Mouse (Mus musculus) embryonic facial prominence, embryonic 14.5 days (tissue): ENCODE data around the gene Fyn. TPM values are rescaled to one million over a fixed set of nuclear protein-coding genes. Genes with fewer than 3 reads are reported as not detected.

Experiments used
- ATAC-seq: fragments of 200-750 bp; cut with Nextera tagmentation; 2 replicates; pipeline ENCODE4 v1.8.0; 2017; ENCODE audit warnings: low read depth, moderate number of reproducible peaks, moderate TSS enrichment
- DNase-seq: peaks from one replicate; pipeline ENCODE4 v3.0.0-alpha.2; 2015; ENCODE audit warnings: low spot score
- H3K27ac ChIP-seq: fragments of 300-500 bp; sonication (generic); replicated peaks from 2 replicates; pipeline ENCODE4 v1.5.1; 2014; ENCODE audit warnings: low read depth, mild to moderate bottlenecking, low read length, moderate library complexity
- H3K27me3 ChIP-seq: fragments of 300-500 bp; sonication (generic); replicated peaks from 2 replicates; pipeline ENCODE4 v1.6.1; 2014; ENCODE audit warnings: low read length; ENCODE audit not compliant: control insufficient read depth, insufficient read depth
- H3K36me3 ChIP-seq: fragments of 300-500 bp; sonication (generic); 2 replicates; pipeline ENCODE4 v1.6.1; 2014; ENCODE audit warnings: low read length, mixed read lengths; ENCODE audit not compliant: control insufficient read depth, insufficient read depth
- H3K4me1 ChIP-seq: fragments of 300-500 bp; sonication (generic); 2 replicates; pipeline ENCODE4 v1.6.1; 2014; ENCODE audit warnings: antibody characterized with exemption, low read length; ENCODE audit not compliant: control insufficient read depth, insufficient read depth
- H3K4me2 ChIP-seq: fragments of 300-500 bp; sonication (generic); 2 replicates; pipeline ENCODE4 v1.6.1; 2014; ENCODE audit warnings: low read depth, mild to moderate bottlenecking, low read length, moderate library complexity, mixed read lengths
- H3K4me3 ChIP-seq: fragments of 300-500 bp; sonication (generic); 2 replicates; pipeline ENCODE4 v1.5.1; 2014; ENCODE audit warnings: low read depth, mild to moderate bottlenecking, low read length
- H3K9ac ChIP-seq: fragments of 300-500 bp; sonication (generic); 2 replicates; pipeline ENCODE4 v1.6.1; 2014; ENCODE audit warnings: low read depth, mild to moderate bottlenecking, low read length, moderate library complexity, mixed read lengths
- H3K9me3 ChIP-seq: fragments of 300-500 bp; sonication (generic); 2 replicates; pipeline ENCODE4 v1.6.1; 2016; ENCODE audit warnings: low read length; ENCODE audit not compliant: control insufficient read depth
- WGBS: fragments of 180-500 bp; shearing (Covaris S2); extraction: QIAGEN DNeasy Blood & Tissue Kit; methylation state at CpG from one replicate; pipeline ENCODE4 v1.1.7; 2014; 5-methylcytosine and 5-hydroxymethylcytosine counted together
- polyA plus RNA-seq: library from polyadenylated mRNA; unstranded; fragments of >200 nt; fragmentation: Nextera tagmentation; extraction: Ambion mirVana; gene quantifications from 2 replicates; pipeline ENCODE4 v1.2.1, GENCODE M21; 2014

Gene Fyn
- polyA plus RNA-seq, 1 experiment from 2014 or later = 60.8 TPM

GRCm38 (mm10) chr10:39339189-39339968 is 29.3 kb upstream of the Fyn start:
- H3K27ac ChIP-seq = no peak overlapping the region
- no peaks in the 10 kb centered on the region for H3K27me3 ChIP-seq
- no peaks in the 10 kb centered on the region for H3K4me1 ChIP-seq
- no peaks in the 10 kb centered on the region for H3K36me3 ChIP-seq
- H3K4me3 ChIP-seq = no peak overlapping the region
- ATAC-seq = no peak
- H3K4me2 ChIP-seq = no peak overlapping the region
- WGBS = 53% methylated on average over 2 of the region's 2 CpGs
- DNase-seq = no peak
- H3K9me3 ChIP-seq = no peaks in the 10 kb centered on the region
- no peak overlapping the region for H3K9ac ChIP-seq

GRCm38 (mm10) chr10:39339969-39340236 is 28.8 kb upstream of the Fyn start:
- Histone ChIP-seq H3K27me3 (no peaks in the 10 kb centered on the region), H3K4me1 (no peaks in the 10 kb centered on the region), H3K4me3 (no peak overlapping the region), H3K27ac (no peak overlapping the region), H3K9ac (no peak overlapping the region), H3K9me3 (no peaks in the 10 kb centered on the region), H3K4me2 (no peak overlapping the region), H3K36me3 (no peaks in the 10 kb centered on the region)
- DNase-seq = no peak
- WGBS = 81% methylated on average over 2 of the region's 2 CpGs
- no peak for ATAC-seq

GRCm38 (mm10) chr10:39343551-39343950 is 25.1 kb upstream of the Fyn start:
- Histone ChIP-seq H3K4me3 (no peak overlapping the region), H3K27ac (no peak overlapping the region), H3K4me1 (no peaks in the 10 kb centered on the region; the same call in 1 of the 2 replicates), H3K9ac (no peak overlapping the region), H3K9me3 (no peaks in the 10 kb centered on the region), H3K27me3 (no peaks in the 10 kb centered on the region), H3K36me3 (no peaks in the 10 kb centered on the region), H3K4me2 (no peak overlapping the region)
- ATAC-seq = no peak
- WGBS = 70% methylated on average over 1 of the region's 1 CpGs
- peak; percentile 45 for DNase-seq

GRCm38 (mm10) chr10:39345921-39346320 is 22.7 kb upstream of the Fyn start:
- ATAC-seq (peak; percentile 68; the same call in 1 of the 2 replicates), DNase-seq (peak; percentile 65)
- no peak overlapping the region for H3K27ac ChIP-seq
- H3K4me1 ChIP-seq = no peaks in the 10 kb centered on the region; the same call in 1 of the 2 replicates
- no peaks in the 10 kb centered on the region for H3K9me3 ChIP-seq
- WGBS = 37% methylated on average over 1 of the region's 1 CpGs
- H3K9ac ChIP-seq = no peak overlapping the region
- H3K27me3 ChIP-seq = no peaks in the 10 kb centered on the region
- H3K36me3 ChIP-seq = no peaks in the 10 kb centered on the region
- H3K4me3 ChIP-seq = no peak overlapping the region
- H3K4me2 ChIP-seq = no peak overlapping the region

- WGBS = 94% methylated on average over 14 of the region's 14 CpGs
- Histone ChIP-seq H3K4me2 (no peak overlapping the region), H3K27me3 (no peaks in the 10 kb centered on the region), H3K9me3 (no peaks in the 10 kb centered on the region), H3K27ac (no peak overlapping the region), H3K4me3 (no peak overlapping the region), H3K36me3 (no peaks in the 10 kb centered on the region), H3K4me1 (no peaks in the 10 kb centered on the region; the same call in 1 of the 2 replicates), H3K9ac (no peak overlapping the region)
- ATAC-seq (no peak), DNase-seq (no peak)
Measured at GRCm38 (mm10) chr10:39349781-39350364, 18.8 kb upstream of the Fyn start.

- Histone ChIP-seq H3K27ac (no peak overlapping the region), H3K4me3 (no peak overlapping the region), H3K9ac (no peak overlapping the region), H3K4me2 (no peak overlapping the region), H3K36me3 (no peaks in the 10 kb centered on the region), H3K9me3 (no peaks in the 10 kb centered on the region), H3K4me1 (no peaks in the 10 kb centered on the region), H3K27me3 (peaks cover 4% of the 10 kb centered on the region)
- 95% methylated on average over 4 of the region's 4 CpGs for WGBS
- no peak for DNase-seq
- ATAC-seq = no peak
Measured at GRCm38 (mm10) chr10:39364196-39364595, 4.5 kb upstream of the Fyn start.

GRCm38 (mm10) chr10:39369502-39369931 is 862 bp downstream of the Fyn start:
- peak overlapping the region; percentile 77 for H3K4me2 ChIP-seq
- H3K36me3 ChIP-seq = no peaks in the 10 kb centered on the region
- H3K9ac ChIP-seq = peak overlapping the region; percentile 93
- no peaks in the 10 kb centered on the region for H3K9me3 ChIP-seq
- WGBS = under 1% methylated on average over 35 of the region's 44 CpGs
- H3K4me3 ChIP-seq = peak overlapping the region; percentile 89
- ATAC-seq (peak; percentile 99), DNase-seq (peak; percentile 99)
- peaks cover 19% of the 10 kb centered on the region for H3K4me1 ChIP-seq
- peaks cover 4% of the 10 kb centered on the region; the same call in 1 of the 2 replicates for H3K27me3 ChIP-seq
- peak overlapping the region; percentile 93 for H3K27ac ChIP-seq

GRCm38 (mm10) chr10:39369977-39370785 is 1.5 kb downstream of the Fyn start:
- Histone ChIP-seq H3K4me3 (peak overlapping the region; percentile 89), H3K36me3 (no peaks in the 10 kb centered on the region), H3K27ac (peak overlapping the region; percentile 93), H3K9ac (peak overlapping the region; percentile 93), H3K27me3 (peaks cover 4% of the 10 kb centered on the region; the same call in 1 of the 2 replicates), H3K4me2 (peak overlapping the region; percentile 77), H3K4me1 (peaks cover 19% of the 10 kb centered on the region), H3K9me3 (no peaks in the 10 kb centered on the region)
- DNase-seq (peak; percentile 63), ATAC-seq (peak; percentile 55)
- 0% methylated on average over 9 of the region's 68 CpGs for WGBS
